Mouse (Mus musculus) kidney, embryonic 15.5 days (tissue): ENCODE data around the gene Fgd5. TPM values are rescaled to one million over a fixed set of nuclear protein-coding genes. Genes with fewer than 3 reads are reported as not detected.
"Not testable (repeated sequence)": the region's sequence is repeated elsewhere in the genome, so short reads cannot be mapped to it uniquely, and the experiment has no call there.

Experiments used
- ATAC-seq: fragments of 200-750 bp; cut with Nextera tagmentation; replicated peaks from 2 replicates; pipeline ENCODE4 v1.8.0; 2017; ENCODE audit warnings: moderate TSS enrichment; ENCODE audit not compliant: low FRiP score
- H3K27ac ChIP-seq: fragments of 300-500 bp; sonication (generic); 2 replicates; pipeline ENCODE4 v1.5.1; 2015; ENCODE audit warnings: mild to moderate bottlenecking, inconsistent platforms
- H3K27me3 ChIP-seq: fragments of 300-500 bp; sonication (generic); 2 replicates; pipeline ENCODE4 v1.6.1; 2015; ENCODE audit warnings: inconsistent platforms
- H3K36me3 ChIP-seq: fragments of 300-500 bp; sonication (generic); 2 replicates; pipeline ENCODE4 v1.6.1; 2015; ENCODE audit warnings: inconsistent platforms
- H3K4me1 ChIP-seq: fragments of 300-500 bp; sonication (generic); 2 replicates; pipeline ENCODE4 v1.6.1; 2015; ENCODE audit warnings: inconsistent platforms
- H3K4me2 ChIP-seq: fragments of 300-500 bp; sonication (generic); 2 replicates; pipeline ENCODE4 v1.6.1; 2015; ENCODE audit warnings: moderate library complexity, mild to moderate bottlenecking, inconsistent platforms
- H3K4me3 ChIP-seq: fragments of 300-500 bp; sonication (generic); replicated peaks from 2 replicates; pipeline ENCODE4 v1.5.1; 2015; ENCODE audit warnings: mild to moderate bottlenecking, inconsistent platforms
- H3K9ac ChIP-seq: fragments of 300-500 bp; sonication (generic); 2 replicates; pipeline ENCODE4 v1.6.1; 2015; ENCODE audit warnings: mild to moderate bottlenecking, inconsistent platforms
- H3K9me3 ChIP-seq: fragments of 300-500 bp; sonication (generic); replicated peaks from 2 replicates; pipeline ENCODE4 v1.6.1; 2016; ENCODE audit warnings: inconsistent platforms
- WGBS: fragments of 180-500 bp; shearing (Covaris S2); methylation state at CpG from one replicate; pipeline ENCODE4 v1.1.7; 2015; ENCODE audit warnings: mixed read lengths; 5-methylcytosine and 5-hydroxymethylcytosine counted together
- polyA plus RNA-seq: library from polyadenylated mRNA; unstranded; fragments of >200 nt; fragmentation: Nextera tagmentation; extraction: Ambion mirVana; gene quantifications from 2 replicates; pipeline ENCODE4 v1.2.1, GENCODE M21; 2015

The Fgd5 gene
- polyA plus RNA-seq, 1 experiment from 2014 or later, result 18.7 TPM

- 46% methylated on average over 15 of the region's 15 CpGs for WGBS
Measured at GRCm38 (mm10) chr6:92071121-92071839, 92.6 kb downstream of the Fgd5 start.

GRCm38 (mm10) chr6:92080730-92081129 is 102.1 kb downstream of the Fgd5 start:
- H3K4me1 ChIP-seq, result 0 out of 2 replicates have a peak, but pooled peaks cover under 1% of the 10 kb centered on the region
- H3K9me3 ChIP-seq, result no peaks in the 10 kb centered on the region
- ATAC-seq, result no peak
- H3K4me2 ChIP-seq, result no peak overlapping the region
- 92% methylated on average over 2 of the region's 2 CpGs for WGBS
- H3K36me3 ChIP-seq, result no peaks in the 10 kb centered on the region
- no peak overlapping the region for H3K9ac ChIP-seq
- no peak overlapping the region for H3K27ac ChIP-seq
- no peaks in the 10 kb centered on the region for H3K27me3 ChIP-seq
- H3K4me3 ChIP-seq, result no peak overlapping the region

More at GRCm38 (mm10) chr6:92071121-92071839, 92.6 kb downstream of the Fgd5 start:
- H3K27ac ChIP-seq, result no peak overlapping the region
- no peak overlapping the region for H3K9ac ChIP-seq
- no peak for ATAC-seq
- H3K27me3 ChIP-seq, result peaks cover 4% of the 10 kb centered on the region; the same call in 1 of the 2 replicates
- no peak overlapping the region for H3K4me2 ChIP-seq
- H3K9me3 ChIP-seq, result no peaks in the 10 kb centered on the region
- 0 out of 2 replicates have a peak, but pooled peaks cover 9% of the 10 kb centered on the region for H3K36me3 ChIP-seq
- no peak overlapping the region for H3K4me3 ChIP-seq
- no peaks in the 10 kb centered on the region for H3K4me1 ChIP-seq

- Histone ChIP-seq H3K27ac (no peak overlapping the region), H3K36me3 (no peaks in the 10 kb centered on the region), H3K4me1 (0 out of 2 replicates have a peak, but pooled peaks cover 2% of the 10 kb centered on the region), H3K4me2 (no peak overlapping the region), H3K9me3 (no peaks in the 10 kb centered on the region), H3K4me3 (no peak overlapping the region), H3K27me3 (no peaks in the 10 kb centered on the region), H3K9ac (no peak overlapping the region)
- 82% methylated on average over 4 of the region's 4 CpGs for WGBS
- ATAC-seq, result no peak
Measured at GRCm38 (mm10) chr6:92082756-92083155, 104.1 kb downstream of the Fgd5 start.

GRCm38 (mm10) chr6:92084932-92085331 is 106.3 kb downstream of the Fgd5 start:
- Histone ChIP-seq H3K4me2 (no peak overlapping the region), H3K4me3 (no peak overlapping the region), H3K9ac (no peak overlapping the region), H3K36me3 (no peaks in the 10 kb centered on the region), H3K9me3 (no peaks in the 10 kb centered on the region), H3K4me1 (peaks cover 3% of the 10 kb centered on the region; the same call in 1 of the 2 replicates), H3K27ac (no peak overlapping the region), H3K27me3 (no peaks in the 10 kb centered on the region)
- WGBS, result 80% methylated on average over 3 of the region's 3 CpGs
- no peak for ATAC-seq

GRCm38 (mm10) chr6:92089141-92089540 is 110.5 kb downstream of the Fgd5 start:
- H3K27ac ChIP-seq, ATAC-seq, H3K27me3 ChIP-seq, H3K36me3 ChIP-seq, H3K4me2 ChIP-seq, H3K9ac ChIP-seq, H3K4me3 ChIP-seq, H3K9me3 ChIP-seq: not testable (repeated sequence)
- peaks cover 23% of the 10 kb centered on the region for H3K4me1 ChIP-seq
- WGBS, result 90% methylated on average over 7 of the region's 7 CpGs

GRCm38 (mm10) chr6:92089982-92090381 is 111.3 kb downstream of the Fgd5 start:
- peak overlapping the region; percentile 75; the same call in 1 of the 2 replicates for H3K4me2 ChIP-seq
- H3K27ac ChIP-seq, result no peak overlapping the region
- no peak overlapping the region for H3K9ac ChIP-seq
- H3K4me1 ChIP-seq, result peaks cover 32% of the 10 kb centered on the region
- H3K4me3 ChIP-seq, result peak overlapping the region; percentile 99
- H3K27me3 ChIP-seq, result no peaks in the 10 kb centered on the region
- 89% methylated on average over 4 of the region's 4 CpGs for WGBS
- ATAC-seq, result no peak
- H3K9me3 ChIP-seq, result no peaks in the 10 kb centered on the region
- H3K36me3 ChIP-seq, result no peaks in the 10 kb centered on the region

- ATAC-seq, result no peak
- WGBS, result 5% methylated on average over 4 of the region's 4 CpGs
- peak overlapping the region; percentile 97 for H3K9ac ChIP-seq
Measured at GRCm38 (mm10) chr6:92090497-92090896, 111.8 kb downstream of the Fgd5 start.

GRCm38 (mm10) chr6:92091130-92091591 is 112.5 kb downstream of the Fgd5 start, which contains the start of gene Nr2c2:
Nr2c2 (plus strand) TSS chr6:92091390.
- WGBS, result under 1% methylated on average over 44 of the region's 58 CpGs
- no peaks in the 10 kb centered on the region for H3K36me3 ChIP-seq

More at GRCm38 (mm10) chr6:92090497-92090896, 111.8 kb downstream of the Fgd5 start:
- H3K4me3 ChIP-seq, result peak overlapping the region; percentile 99
- no peaks in the 10 kb centered on the region for H3K27me3 ChIP-seq
- H3K27ac ChIP-seq, result peak overlapping the region; percentile 100
- H3K36me3 ChIP-seq, result no peaks in the 10 kb centered on the region
- peak overlapping the region; percentile 75 for H3K4me2 ChIP-seq
- H3K9me3 ChIP-seq, result no peaks in the 10 kb centered on the region
- H3K4me1 ChIP-seq, result peaks cover 37% of the 10 kb centered on the region

GRCm38 (mm10) chr6:92091767-92092489 is 113.2 kb downstream of the Fgd5 start:
- no peaks in the 10 kb centered on the region for H3K9me3 ChIP-seq
- 0% methylated on average over 68 of the region's 81 CpGs for WGBS
- no peaks in the 10 kb centered on the region for H3K36me3 ChIP-seq
- ATAC-seq, result peak; percentile 99
- H3K27me3 ChIP-seq, result no peaks in the 10 kb centered on the region
- H3K4me2 ChIP-seq, result peak overlapping the region; percentile 75
- H3K9ac ChIP-seq, result peak overlapping the region; percentile 97
- peak overlapping the region; percentile 99 for H3K4me3 ChIP-seq
- peaks cover 44% of the 10 kb centered on the region for H3K4me1 ChIP-seq
- H3K27ac ChIP-seq, result peak overlapping the region; percentile 100

More at GRCm38 (mm10) chr6:92091130-92091591, 112.5 kb downstream of the Fgd5 start, which contains the start of gene Nr2c2:
- Histone ChIP-seq H3K4me3 (peak within 1 kb of the TSS; percentile 99), H3K4me1 (peaks cover 38% of the 10 kb centered on the region), H3K27me3 (no peaks in the 10 kb centered on the region), H3K9ac (peak within 1 kb of the TSS; percentile 97), H3K27ac (peak within 1 kb of the TSS; percentile 100), H3K9me3 (no peaks in the 10 kb centered on the region), H3K4me2 (peak within 1 kb of the TSS; percentile 75)
- ATAC-seq, result peak; percentile 57

GRCm38 (mm10) chr6:92092737-92093136 is 114.1 kb downstream of the Fgd5 start:
- H3K4me3 ChIP-seq, result peak overlapping the region; percentile 99
- H3K9ac ChIP-seq, result peak overlapping the region; percentile 97
- no peaks in the 10 kb centered on the region for H3K27me3 ChIP-seq
- no peaks in the 10 kb centered on the region for H3K9me3 ChIP-seq
- H3K4me1 ChIP-seq, result peaks cover 46% of the 10 kb centered on the region
- 19% methylated on average over 3 of the region's 3 CpGs for WGBS
- peak overlapping the region; percentile 75 for H3K4me2 ChIP-seq
- H3K36me3 ChIP-seq, result no peaks in the 10 kb centered on the region
- H3K27ac ChIP-seq, result peak overlapping the region; percentile 100
- no peak for ATAC-seq

GRCm38 (mm10) chr6:92093869-92094268 is 115.2 kb downstream of the Fgd5 start:
- H3K27me3 ChIP-seq, result no peaks in the 10 kb centered on the region
- WGBS, result 77% methylated on average over 2 of the region's 2 CpGs
- no peaks in the 10 kb centered on the region for H3K36me3 ChIP-seq
- ATAC-seq, result no peak
- H3K4me1 ChIP-seq, result peaks cover 46% of the 10 kb centered on the region
- no peak overlapping the region for H3K27ac ChIP-seq
- H3K4me2 ChIP-seq, result no peak overlapping the region
- no peak overlapping the region for H3K4me3 ChIP-seq
- no peaks in the 10 kb centered on the region for H3K9me3 ChIP-seq
- no peak overlapping the region for H3K9ac ChIP-seq
